Mouse (Mus musculus) lung, postnatal 0 days (tissue): Measurements from ENCODE around the gene Rxfp2.

Source experiments
- CTCF ChIP-seq: IDR thresholded peaks from 2 replicates; pipeline ENCODE4 v1.5.1; 2016; ENCODE audit warnings: antibody characterized with exemption, mild to moderate bottlenecking
- EP300 ChIP-seq: IDR thresholded peaks from 2 replicates; pipeline ENCODE4 v1.6.1; 2016; ENCODE audit warnings: antibody characterized with exemption, mild to moderate bottlenecking, control low read depth

DNA sequence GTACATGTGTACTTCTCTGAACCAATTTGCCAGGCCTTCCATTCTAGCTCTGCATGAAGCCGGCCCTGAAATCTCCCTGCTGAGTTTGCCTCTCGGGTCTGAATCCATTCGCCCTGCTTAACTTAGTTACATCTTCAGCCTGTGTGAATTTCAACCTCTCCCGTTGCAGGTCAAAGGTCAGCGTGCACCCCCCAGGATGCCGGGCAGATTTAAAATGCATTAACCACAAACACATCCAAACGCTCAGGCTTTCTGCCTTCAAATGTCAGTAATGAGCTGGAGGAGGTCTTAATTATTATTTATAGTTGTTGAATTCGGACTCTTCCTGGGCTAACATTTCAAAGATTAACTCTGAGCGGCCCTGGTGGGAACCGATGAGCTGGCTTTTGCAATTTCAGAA lies 1.6 kb upstream of the Rxfp2 start:
- TF ChIP-seq CTCF (no peak), EP300 (no peak)
